Mouse (Mus musculus) E14TG2a.4 (cell line): Measurements from ENCODE around the gene Bcl2.
"Not testable (repeated sequence)": the region's sequence is repeated elsewhere in the genome, so short reads cannot be mapped to it uniquely, and the experiment has no call there.

ENCODE experiments used
- CTCF ChIP-seq: conservative IDR thresholded peaks from 2 replicates; pipeline ENCODE4 v1.5.1; 2014; ENCODE audit warnings: low read length
- NANOG ChIP-seq: IDR thresholded peaks from 2 replicates; pipeline ENCODE4 v1.6.1; 2014; ENCODE audit warnings: borderline replicate concordance, low read length, mixed read lengths
- POU5F1 ChIP-seq: IDR thresholded peaks from 2 replicates; pipeline ENCODE4 v1.6.1; 2014; ENCODE audit warnings: low read length, borderline replicate concordance

- not testable (repeated sequence) for TF ChIP-seq CTCF, NANOG, POU5F1
Measured at GRCm38 (mm10) chr1:106717736-106718135, 3.7 kb upstream of the Bcl2 start.
